9 mouse cellular contexts compared by ENCODE assay signal in genomic region chr14:31433126-31433525, GRCm38 (mm10). TPM values are rescaled to one million over a fixed set of nuclear protein-coding genes. Genes with fewer than 3 reads are reported as not detected.
DNase-seq lines count a peak whose midpoint lies in the region; ATAC-seq and TF ChIP-seq lines count a peak whose summit lies in the region.
"Had no signal": no experiment of that assay in that cellular context is flagged by ENCODE, and none has a peak within 500 bp of the region (broad histone marks: within the 10 kb centered on the region; RNA-seq: fewer than 3 reads in every experiment).

No protein-coding gene starts in this region.

- no peak overlapping the region for H3K9ac ChIP-seq in forebrain, embryonic 13.5 days
- H3K9ac ChIP-seq in forebrain, embryonic 12.5 days: no peak overlapping the region
- no peak overlapping the region for H3K9ac ChIP-seq in lung, postnatal 0 days (replicated peaks; ENCODE audit: low read depth)
- H3K9ac ChIP-seq in hindbrain, embryonic 16.5 days (ENCODE audit: low read depth, low read length): no peak overlapping the region
- no peak overlapping the region for H3K9ac ChIP-seq in neural tube, embryonic 12.5 days

- peaks cover 32% of the 10 kb centered on the region for H3K4me1 ChIP-seq in forebrain, embryonic 13.5 days
- H3K4me1 ChIP-seq in forebrain, embryonic 12.5 days: peaks cover 17% of the 10 kb centered on the region; the same call in 1 of the 2 replicates
- peaks cover 20% of the 10 kb centered on the region; the same call in 1 of the 2 replicates for H3K4me1 ChIP-seq in lung, postnatal 0 days (ENCODE audit: insufficient read depth, low read depth, low read length)
- H3K4me1 ChIP-seq in hindbrain, embryonic 16.5 days (ENCODE audit: control insufficient read depth, insufficient read depth, low read depth, low read length): peaks cover 20% of the 10 kb centered on the region
- H3K4me1 ChIP-seq in neural tube, embryonic 12.5 days: peaks cover 15% of the 10 kb centered on the region

- no peak for ATAC-seq in forebrain, embryonic 13.5 days
- no peak for ATAC-seq in forebrain, embryonic 12.5 days (ENCODE audit: low FRiP score)
- ATAC-seq in lung, postnatal 0 days: no peak
- no peak for ATAC-seq in hindbrain, embryonic 16.5 days
- ATAC-seq in neural tube, embryonic 12.5 days (ENCODE audit: low FRiP score, low read depth): no peak

- no peaks in the 10 kb centered on the region for H3K9me3 ChIP-seq in forebrain, embryonic 13.5 days (replicated peaks)
- no peaks in the 10 kb centered on the region for H3K9me3 ChIP-seq in forebrain, embryonic 12.5 days
- H3K9me3 ChIP-seq in lung, postnatal 0 days (ENCODE audit: low read length): no peaks in the 10 kb centered on the region
- H3K9me3 ChIP-seq in hindbrain, embryonic 16.5 days (ENCODE audit: control insufficient read depth, low read length): no peaks in the 10 kb centered on the region
- H3K9me3 ChIP-seq in neural tube, embryonic 12.5 days: no peaks in the 10 kb centered on the region

- no peak for TF ChIP-seq CTCF in lung, postnatal 0 days (IDR thresholded peaks at IDR 0.05)

- no peak for DNase-seq in lung, postnatal 0 days (ENCODE audit: low spot score)
- DNase-seq in lung, postnatal 4 days: no peak
- DNase-seq in frontal cortex, postnatal 10 days (ENCODE audit: low spot score in 2 of 2): no peak
- no peak for DNase-seq in cerebellum, adult 11 months
- DNase-seq: gastrocnemius, postnatal 14 days had no signal

- H3K36me3 ChIP-seq in forebrain, embryonic 13.5 days (ENCODE audit: poor library complexity, severe bottlenecking): peaks cover 10% of the 10 kb centered on the region; the same call in 1 of the 2 replicates
- peaks cover under 1% of the 10 kb centered on the region; the same call in 1 of the 2 replicates for H3K36me3 ChIP-seq in forebrain, embryonic 12.5 days (replicated peaks)
- no peaks in the 10 kb centered on the region for H3K36me3 ChIP-seq in lung, postnatal 0 days (ENCODE audit: insufficient read depth, low read length)
- H3K36me3 ChIP-seq in hindbrain, embryonic 16.5 days (ENCODE audit: control insufficient read depth, insufficient read depth, low read length): peaks cover under 1% of the 10 kb centered on the region; the same call in 1 of the 2 replicates
- H3K36me3 ChIP-seq in neural tube, embryonic 12.5 days: peaks cover 5% of the 10 kb centered on the region; the same call in 1 of the 2 replicates

- no peaks in the 10 kb centered on the region for H3K27me3 ChIP-seq in forebrain, embryonic 13.5 days
- H3K27me3 ChIP-seq in forebrain, embryonic 12.5 days: peaks cover 11% of the 10 kb centered on the region
- H3K27me3 ChIP-seq in lung, postnatal 0 days (replicated peaks; ENCODE audit: insufficient read depth, low read length): peaks cover 5% of the 10 kb centered on the region; the same call in 1 of the 2 replicates
- H3K27me3 ChIP-seq in hindbrain, embryonic 16.5 days (replicated peaks; ENCODE audit: control insufficient read depth, insufficient read depth, low read length): no peaks in the 10 kb centered on the region
- H3K27me3 ChIP-seq in neural tube, embryonic 12.5 days (replicated peaks): peaks cover 4% of the 10 kb centered on the region; the same call in 1 of the 2 replicates

- H3K27ac ChIP-seq in forebrain, embryonic 13.5 days: no peak overlapping the region
- no peak overlapping the region for H3K27ac ChIP-seq in forebrain, embryonic 12.5 days
- H3K27ac ChIP-seq in lung, postnatal 0 days (ENCODE audit: low read length): peak overlapping the region; percentile 60
- H3K27ac ChIP-seq in hindbrain, embryonic 16.5 days (ENCODE audit: low read depth, low read length): no peak overlapping the region
- H3K27ac ChIP-seq in neural tube, embryonic 12.5 days: no peak overlapping the region

- TF ChIP-seq EP300 in lung, postnatal 0 days (IDR thresholded peaks at IDR 0.05): peak; percentile 28; the same call in 1 of the 2 replicates

- no peak overlapping the region for H3K4me3 ChIP-seq in forebrain, embryonic 13.5 days
- no peak overlapping the region for H3K4me3 ChIP-seq in forebrain, embryonic 12.5 days (replicated peaks)
- no peak overlapping the region for H3K4me3 ChIP-seq in lung, postnatal 0 days (ENCODE audit: low read depth, low read length)
- H3K4me3 ChIP-seq in hindbrain, embryonic 16.5 days (ENCODE audit: low read length): no peak overlapping the region
- no peak overlapping the region for H3K4me3 ChIP-seq in neural tube, embryonic 12.5 days

- 79% methylated on average over 5 of the region's 5 CpGs for WGBS in forebrain, embryonic 13.5 days
- WGBS in forebrain, embryonic 12.5 days: 83% methylated on average over 5 of the region's 5 CpGs
- WGBS in lung, postnatal 0 days: 42% methylated on average over 5 of the region's 5 CpGs
- 82% methylated on average over 5 of the region's 5 CpGs for WGBS in hindbrain, embryonic 16.5 days
- WGBS in neural tube, embryonic 12.5 days: 73% methylated on average over 5 of the region's 5 CpGs

- H3K4me2 ChIP-seq in forebrain, embryonic 13.5 days: peak overlapping the region; percentile 85; the same call in 1 of the 2 replicates
- no peak overlapping the region for H3K4me2 ChIP-seq in forebrain, embryonic 12.5 days
- 0 out of 2 replicates have a peak overlapping the region, but pooled peaks have one; percentile 80 for H3K4me2 ChIP-seq in lung, postnatal 0 days (replicated peaks; ENCODE audit: low read depth, low read length)
- peak overlapping the region; percentile 5 for H3K4me2 ChIP-seq in hindbrain, embryonic 16.5 days (ENCODE audit: low read length)
- peak overlapping the region; percentile 94 for H3K4me2 ChIP-seq in neural tube, embryonic 12.5 days (replicated peaks)

RNA-seq across cellular contexts. Expression of gene Sh3bp5, which starts 2.8 kb away (rescaled TPM):
- 66.9 and 75.0 TPM in 2 replicates for polyA plus RNA-seq in forebrain, embryonic 13.5 days (2015; fragmentation: Nextera tagmentation; extraction: Ambion mirVana)
- 37.7 and 39.1 TPM in 2 replicates for polyA plus RNA-seq in forebrain, embryonic 12.5 days (2016; fragmentation: Nextera tagmentation; extraction: Ambion mirVana)
- polyA plus RNA-seq in lung, postnatal 0 days (2015; fragmentation: Nextera tagmentation; extraction: Ambion mirVana): 37.9 and 38.4 TPM in 2 replicates
- 152 and 155 TPM in 2 replicates for polyA plus RNA-seq in hindbrain, embryonic 16.5 days (2015; fragmentation: Nextera tagmentation; extraction: Ambion mirVana)
- 57.2 TPM in 2 replicates for polyA plus RNA-seq in neural tube, embryonic 12.5 days (2016; fragmentation: Nextera tagmentation; extraction: Ambion mirVana)
